Mouse (Mus musculus) spleen, embryonic (tissue): ENCODE data around the gene Tmem265.

Source experiments
- CTCF ChIA-PET: fragments of 350-600 bp; sonication (Branson Sonifier 250); formaldehyde crosslinking; loops from one replicate; lab custom pipeline; 2022; lab: Charles Lee

The Tmem265 gene

GRCm38 (mm10) chr7:127588011-127588871, 27.1 kb downstream of the Tmem265 start, which contains the start of the genes Ccdc189 and Rnf40:
Gene Ccdc189, minus strand, starts transcription at chr7:127588595.
Gene Rnf40, plus strand, starts transcription at chr7:127588767.
- CTCF ChIA-PET: no interaction called here

DNA sequence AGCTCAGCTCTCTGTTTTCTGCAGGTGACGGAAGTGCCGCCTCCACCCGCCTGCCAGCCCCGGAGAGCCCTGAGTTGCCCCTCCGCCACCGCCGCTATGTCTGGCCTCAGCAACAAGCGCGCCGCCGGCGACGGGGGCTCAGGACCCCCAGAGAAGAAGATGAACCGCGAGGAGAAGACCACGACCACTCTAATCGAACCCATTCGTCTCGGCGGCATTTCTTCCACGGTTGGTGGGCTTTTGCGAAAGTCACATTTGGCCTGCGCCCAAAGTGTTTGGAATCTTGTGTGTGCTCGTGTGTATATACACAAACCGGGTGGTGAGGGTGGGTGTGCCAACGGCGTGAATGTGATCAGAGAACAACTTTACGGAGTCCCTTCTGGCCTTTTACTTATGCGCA, 27.7 kb downstream of the Tmem265 start:
- CTCF ChIA-PET: no interaction called here

DNA sequence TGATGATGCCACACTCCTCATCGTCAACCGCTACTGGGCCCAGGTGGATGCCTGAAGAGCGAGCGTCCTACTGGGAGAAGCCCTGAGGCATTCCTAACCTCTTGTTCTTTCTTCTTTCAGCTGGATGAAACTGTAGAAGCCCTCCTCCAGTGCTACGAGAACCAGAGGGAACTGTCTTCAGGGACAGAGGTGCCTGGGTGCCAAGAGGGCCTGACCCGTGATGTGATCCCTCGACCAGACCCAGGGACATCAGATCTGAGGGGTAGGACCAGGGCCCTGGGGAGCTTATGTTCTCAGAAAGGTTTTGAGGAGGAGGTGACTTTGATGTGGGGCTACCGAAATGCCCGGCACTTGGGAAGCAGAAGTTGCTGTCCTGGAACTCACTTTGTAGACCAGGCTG, 28.4 kb downstream of the Tmem265 start:
- CTCF ChIA-PET: no interaction called here

GRCm38 (mm10) chr7:127591108-127591507, 29.9 kb downstream of the Tmem265 start:
- CTCF ChIA-PET: no interaction called here

GRCm38 (mm10) chr7:127592575-127592974, 31.4 kb downstream of the Tmem265 start:
- CTCF ChIA-PET: interaction anchor here (0.7 kb wide), 1 partner anchor 64 kb away, joined by 4 read pairs; no protein-coding TSS in a partner anchor

GRCm38 (mm10) chr7:127596747-127597146, 35.6 kb downstream of the Tmem265 start:
- CTCF ChIA-PET: no interaction called here

DNA sequence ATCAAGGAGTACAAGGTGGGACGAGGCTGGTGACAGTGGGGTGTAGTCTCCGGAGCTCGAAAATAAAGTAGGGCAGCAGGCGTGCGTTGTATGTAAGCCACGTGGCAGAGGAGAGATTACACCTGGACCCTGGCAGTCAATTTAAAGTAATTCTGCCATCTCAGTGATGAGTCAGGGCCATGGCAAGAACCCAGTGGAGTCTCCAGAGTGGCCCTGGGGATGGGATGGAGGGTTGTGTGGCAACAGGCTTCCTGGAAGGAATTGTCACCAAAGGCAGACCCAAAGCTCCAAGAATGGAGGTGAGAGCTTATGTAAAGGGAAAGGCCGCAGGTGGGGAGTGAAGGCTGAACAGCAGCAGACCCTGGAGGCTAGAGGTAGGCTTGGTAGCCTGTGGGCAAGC, 39.4 kb downstream of the Tmem265 start:
- CTCF ChIA-PET: no interaction called here

DNA sequence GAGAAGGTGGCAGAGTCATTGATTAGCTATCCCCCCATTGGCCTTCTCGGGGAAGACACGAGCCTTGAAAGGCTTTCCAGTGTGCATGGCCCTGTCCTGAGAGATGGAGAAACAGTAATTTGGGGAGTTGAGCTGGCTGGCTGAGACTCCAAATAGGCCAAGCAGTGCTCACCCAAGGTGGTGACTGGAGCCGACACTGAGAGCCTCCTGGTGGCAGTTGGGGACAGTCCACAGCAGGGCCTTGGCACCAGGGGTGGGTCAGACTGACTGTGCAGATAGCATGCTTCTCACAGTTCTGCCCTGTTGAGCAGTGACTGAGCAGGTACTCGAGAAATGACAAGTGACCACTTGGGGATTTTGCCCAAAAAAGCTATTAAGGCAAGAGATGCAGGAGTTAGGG, 40.5 kb downstream of the Tmem265 start:
- CTCF ChIA-PET: interaction anchor here (0.6 kb wide), 1 partner anchor 282 kb away, joined by 3 read pairs; no protein-coding TSS in a partner anchor

DNA sequence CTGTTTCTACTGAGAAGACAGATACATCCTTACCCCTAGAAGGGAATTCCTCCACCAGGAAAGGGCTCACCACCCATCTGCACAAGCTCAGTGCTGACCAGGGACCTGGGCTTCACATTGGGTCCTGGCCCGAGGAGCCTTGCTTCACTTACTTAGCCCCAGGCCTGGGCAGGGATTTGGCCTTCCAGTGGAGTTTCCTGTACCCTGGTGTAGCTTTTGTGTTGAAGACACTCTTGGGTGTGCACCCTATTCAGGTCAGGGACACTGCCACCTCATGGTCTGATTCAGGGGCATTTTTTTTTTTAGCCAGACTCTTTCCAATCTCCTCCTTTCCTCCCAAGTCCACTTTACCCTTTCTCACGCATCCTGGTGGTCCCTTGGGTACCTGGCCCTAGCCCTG, 41.7 kb downstream of the Tmem265 start:
- CTCF ChIA-PET: no interaction called here

DNA sequence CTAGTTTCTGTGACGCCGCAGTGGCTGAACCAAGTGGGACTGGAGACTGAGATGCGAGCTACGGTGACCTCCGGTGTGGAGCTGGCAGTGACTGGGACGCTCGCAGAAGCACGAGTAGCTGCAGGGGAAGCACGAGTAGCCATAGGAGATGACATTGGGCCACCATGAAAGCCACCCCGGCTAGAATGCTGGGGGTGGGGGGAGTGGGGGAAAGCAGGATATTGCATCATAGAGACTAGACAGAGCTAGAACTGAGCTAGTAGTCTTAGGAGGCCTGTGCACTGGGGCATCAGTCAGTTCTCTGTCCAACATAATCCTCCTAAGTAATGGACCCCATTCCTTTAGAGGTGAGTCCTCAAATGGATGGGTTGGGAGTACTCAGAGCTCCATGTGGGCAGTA, 43.1 kb downstream of the Tmem265 start:
- CTCF ChIA-PET: no interaction called here

DNA sequence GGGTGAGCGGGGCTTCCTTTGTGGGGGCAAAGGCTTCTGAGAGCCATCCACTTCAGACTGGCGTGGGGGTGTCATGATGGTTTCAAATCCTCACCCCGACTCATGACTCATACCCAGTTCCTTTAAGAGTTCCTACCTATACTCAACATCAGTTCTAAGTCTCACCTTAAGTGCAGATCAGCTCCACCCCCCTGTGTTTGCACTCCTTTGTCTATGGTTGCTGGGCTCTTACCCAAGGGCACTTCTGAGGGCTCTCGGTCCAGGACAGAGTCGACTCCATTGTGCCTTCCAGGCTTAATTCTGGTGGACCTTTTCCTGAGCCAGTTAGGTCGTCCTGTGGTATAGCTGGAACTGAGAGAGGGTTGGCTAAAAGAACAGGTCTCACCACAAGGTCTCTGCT, 46.0 kb downstream of the Tmem265 start:
- CTCF ChIA-PET: no interaction called here

GRCm38 (mm10) chr7:127611011-127611410, 49.8 kb downstream of the Tmem265 start:
- CTCF ChIA-PET: no interaction called here

DNA sequence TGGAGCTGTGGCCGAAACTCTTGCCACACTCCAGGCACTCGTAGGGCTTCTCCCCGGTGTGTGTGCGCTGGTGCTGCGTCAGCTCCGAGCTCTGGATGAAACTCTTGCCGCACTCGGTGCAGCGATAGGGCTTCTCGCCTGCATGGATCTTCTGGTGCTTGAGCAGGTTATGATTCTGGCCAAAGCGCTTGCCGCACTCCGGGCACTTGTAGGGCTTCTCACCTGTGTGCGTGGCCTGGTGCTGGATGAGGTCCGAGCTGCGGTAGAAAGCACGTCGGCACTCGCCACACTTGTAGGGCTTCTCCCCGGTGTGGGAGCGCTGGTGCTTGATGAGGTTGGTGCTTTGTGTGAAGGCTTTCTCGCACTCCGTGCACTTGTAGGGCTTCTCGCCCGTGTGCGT, 50.4 kb downstream of the Tmem265 start:
- CTCF ChIA-PET: no interaction called here

GRCm38 (mm10) chr7:127613501-127613900, 52.3 kb downstream of the Tmem265 start:
- CTCF ChIA-PET: no interaction called here

- CTCF ChIA-PET: interaction anchor here (0.5 kb wide), 1 partner anchor 260 kb away, joined by 3 read pairs; no protein-coding TSS in a partner anchor
These were observed 52.9 kb downstream of the Tmem265 start for GRCm38 (mm10) chr7:127614091-127614490.

DNA sequence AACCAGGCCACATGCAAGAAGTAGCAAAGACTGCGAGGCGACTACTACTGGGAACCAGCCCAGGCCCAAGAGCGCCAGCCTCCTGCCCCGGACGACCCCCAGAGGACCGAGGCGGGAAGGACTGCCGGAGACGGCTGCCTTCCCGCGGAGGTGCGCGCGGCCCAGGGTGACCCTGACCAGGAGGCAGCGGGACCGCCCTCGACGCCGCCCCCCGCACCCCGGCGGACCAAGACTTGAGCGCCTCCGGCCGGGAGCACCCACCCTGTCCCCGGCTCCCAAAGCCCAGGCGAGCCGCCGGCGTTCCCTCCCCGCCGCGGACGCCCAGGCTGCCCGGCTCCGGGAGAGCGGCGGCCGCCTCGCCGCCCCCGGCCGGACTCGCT, 53.3 kb downstream of the Tmem265 start:
- CTCF ChIA-PET: interaction anchor here (0.5 to 0.6 kb wide), 2 partner anchors 260 to 834 kb away, joined by 3 read pairs; no protein-coding TSS in a partner anchor

GRCm38 (mm10) chr7:127614891-127615843, 54.0 kb downstream of the Tmem265 start, which contains the start of gene Zfp629:
Gene Zfp629, minus strand, starts transcription at chr7:127615797.
- CTCF ChIA-PET: interaction anchor here (0.5 to 0.6 kb wide), 2 partner anchors 259 to 835 kb away, joined by 3 read pairs; no protein-coding TSS in a partner anchor

- CTCF ChIA-PET: no interaction called here
These were observed 55.1 kb downstream of the Tmem265 start for GRCm38 (mm10) chr7:127616336-127616735.
